Mouse (Mus musculus) midbrain, embryonic 10.5 days (tissue): ENCODE results near the gene Hnrnpul2. TPM values are rescaled to one million over a fixed set of nuclear protein-coding genes. Genes with fewer than 3 reads are reported as not detected.

ENCODE experiments used
- DNase-seq: peaks from one replicate; pipeline ENCODE4 v3.0.0-alpha.2; 2017; ENCODE audit warnings: low spot score
- H3K27ac ChIP-seq: fragments of 300-500 bp; sonication (generic); replicated peaks from 2 replicates; pipeline ENCODE4 v1.5.1; 2016; ENCODE audit warnings: mild to moderate bottlenecking
- H3K27me3 ChIP-seq: fragments of 300-500 bp; sonication (generic); 2 replicates; pipeline ENCODE4 v1.6.1; 2016; ENCODE audit warnings: low read depth, mild to moderate bottlenecking; ENCODE audit not compliant: poor library complexity, severe bottlenecking
- H3K36me3 ChIP-seq: fragments of 300-500 bp; sonication (generic); 2 replicates; pipeline ENCODE4 v1.6.1; 2016; ENCODE audit warnings: mild to moderate bottlenecking, moderate library complexity
- H3K4me1 ChIP-seq: fragments of 300-500 bp; sonication (generic); 2 replicates; pipeline ENCODE4 v1.6.1; 2016
- H3K4me3 ChIP-seq: fragments of 300-500 bp; sonication (generic); 2 replicates; pipeline ENCODE4 v1.5.1; 2016; ENCODE audit warnings: mild to moderate bottlenecking, moderate library complexity
- H3K9me3 ChIP-seq: fragments of 300-500 bp; sonication (generic); replicated peaks from 2 replicates; pipeline ENCODE4 v1.6.1; 2016; ENCODE audit warnings: mild to moderate bottlenecking
- WGBS: fragments of 180-500 bp; shearing (Covaris S2); methylation state at CpG from one replicate; pipeline ENCODE4 v1.1.7; 2016; 5-methylcytosine and 5-hydroxymethylcytosine counted together
- polyA plus RNA-seq: library from polyadenylated mRNA; unstranded; fragments of >200 nt; fragmentation: Nextera tagmentation; extraction: Ambion mirVana; gene quantifications from 2 replicates; pipeline ENCODE4 v1.2.1, GENCODE M21; 2016

Gene Hnrnpul2
- polyA plus RNA-seq, 1 experiment from 2014 or later, result 4.4 TPM

DNA sequence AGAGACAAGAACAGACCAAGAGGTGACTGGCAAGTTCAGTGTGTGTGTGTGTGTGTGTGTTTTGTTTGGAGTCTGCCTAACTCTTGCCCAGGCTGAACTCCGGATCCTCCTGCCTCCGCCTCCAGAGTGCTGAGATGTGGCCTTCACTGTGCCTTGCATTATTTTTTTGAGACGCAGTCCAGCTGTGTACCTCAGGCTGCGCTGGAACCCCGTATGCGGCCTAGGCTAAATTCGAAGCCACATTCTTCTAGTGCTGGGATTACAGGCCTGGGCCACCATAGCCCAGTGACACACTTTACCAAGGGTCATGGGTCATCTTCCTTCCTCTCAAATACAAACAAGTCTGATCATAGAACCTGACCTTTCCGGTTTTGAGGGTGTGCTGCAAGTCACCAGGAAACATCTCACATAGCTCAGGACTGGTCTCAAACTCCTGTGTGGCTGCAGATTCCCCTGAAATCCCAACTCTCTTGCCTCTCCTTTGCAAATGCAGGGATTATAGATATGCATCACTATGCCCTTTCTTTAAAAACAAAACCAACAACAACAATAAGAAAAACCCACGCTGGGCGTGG is 52.5 kb downstream of the Hnrnpul2 start:
- no peaks in the 10 kb centered on the region for H3K9me3 ChIP-seq
- no peak for DNase-seq
- peaks cover 44% of the 10 kb centered on the region for H3K36me3 ChIP-seq
- H3K4me1 ChIP-seq, result peaks cover 13% of the 10 kb centered on the region
- WGBS, result 78% methylated on average over 10 of the region's 10 CpGs
- peak overlapping the region; percentile 91 for H3K4me3 ChIP-seq
- no peaks in the 10 kb centered on the region for H3K27me3 ChIP-seq
- peak overlapping the region; percentile 92 for H3K27ac ChIP-seq

DNA sequence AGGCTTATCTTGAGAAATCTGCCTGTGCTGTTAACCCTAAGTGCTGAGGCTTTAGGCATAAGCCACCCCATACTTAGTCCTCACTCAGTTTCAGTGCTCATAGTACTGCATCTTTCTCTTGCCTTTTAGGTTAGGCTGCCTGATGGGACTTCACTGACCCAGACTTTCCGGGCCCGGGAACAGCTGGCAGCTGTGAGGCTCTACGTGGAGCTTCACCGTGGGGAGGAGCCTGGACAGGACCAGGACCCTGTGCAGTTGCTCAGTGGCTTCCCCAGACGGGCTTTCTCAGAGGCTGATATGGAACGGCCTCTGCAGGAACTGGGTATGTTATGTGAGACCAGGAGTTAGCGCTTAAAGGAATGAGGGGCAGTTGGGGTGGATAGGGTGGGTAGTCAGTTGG is 55.2 kb downstream of the Hnrnpul2 start:
- Histone ChIP-seq H3K4me3 (no peak overlapping the region), H3K9me3 (no peaks in the 10 kb centered on the region), H3K4me1 (peaks cover 21% of the 10 kb centered on the region), H3K27ac (no peak overlapping the region), H3K27me3 (no peaks in the 10 kb centered on the region), H3K36me3 (peaks cover 65% of the 10 kb centered on the region)
- DNase-seq, result no peak
- WGBS, result 94% methylated on average over 7 of the region's 7 CpGs

GRCm38 (mm10) chr19:8880311-8881033 is 60.7 kb downstream of the Hnrnpul2 start, which contains the start of gene Uqcc3:
Gene Uqcc3, minus strand, starts transcription at chr19:8880923.
- DNase-seq, result peak; percentile 83
- Histone ChIP-seq H3K4me1 (peaks cover 15% of the 10 kb centered on the region), H3K27ac (peak within 1 kb of the TSS; percentile 89), H3K36me3 (peaks cover 39% of the 10 kb centered on the region), H3K27me3 (no peaks in the 10 kb centered on the region), H3K9me3 (no peaks in the 10 kb centered on the region), H3K4me3 (peak within 1 kb of the TSS; percentile 78)
- WGBS, result under 1% methylated on average over 42 of the region's 42 CpGs

- Histone ChIP-seq H3K27ac (peak overlapping the region; percentile 89), H3K9me3 (no peaks in the 10 kb centered on the region), H3K27me3 (no peaks in the 10 kb centered on the region), H3K36me3 (peaks cover 33% of the 10 kb centered on the region), H3K4me3 (peak overlapping the region; percentile 78), H3K4me1 (peaks cover 15% of the 10 kb centered on the region)
- no peak for DNase-seq
- WGBS, result 22% methylated on average over 3 of the region's 3 CpGs
Measured at GRCm38 (mm10) chr19:8881034-8881392, 61.2 kb downstream of the Hnrnpul2 start.

DNA sequence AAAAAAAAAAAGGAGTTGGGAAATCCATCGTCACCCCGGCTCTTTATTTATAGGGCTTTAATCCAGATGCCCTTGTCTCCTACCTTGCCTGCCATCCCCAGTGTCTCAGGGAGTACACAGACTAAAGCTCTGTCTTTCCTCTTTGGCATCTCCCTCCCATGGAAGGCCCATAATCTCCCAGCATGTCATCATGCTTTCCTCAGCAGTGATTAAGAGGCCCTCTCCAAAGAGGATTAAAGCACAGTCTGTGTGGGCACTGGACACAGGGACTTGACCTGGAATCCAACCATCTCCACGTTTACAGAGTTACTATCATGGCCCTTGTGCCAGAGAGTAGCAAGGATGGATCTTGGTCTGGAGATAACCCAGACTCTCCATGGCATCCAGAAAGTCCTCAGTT is 63.8 kb downstream of the Hnrnpul2 start, which contains the start of the genes Lbhd1 and Gm49403:
Gene Lbhd1, plus strand, starts transcription at position 117 of the 400 bp plus-strand sequence.
Gene Gm49403, plus strand, starts transcription at position 315 of the 400 bp plus-strand sequence.
- WGBS, result 72% methylated on average over 3 of the region's 3 CpGs

More for the DNA sequence above, 63.8 kb downstream of the Hnrnpul2 start, which contains the start of the genes Lbhd1 and Gm49403:
- Histone ChIP-seq H3K9me3 (no peaks in the 10 kb centered on the region), H3K36me3 (0 out of 2 replicates have a peak, but pooled peaks cover 8% of the 10 kb centered on the region), H3K4me3 (no peak within 1 kb of the TSS), H3K27me3 (no peaks in the 10 kb centered on the region), H3K27ac (no peak within 1 kb of the TSS), H3K4me1 (peaks cover 30% of the 10 kb centered on the region)
- DNase-seq, result no peak

Other genes with a start within 250 kb of the Hnrnpul2 start
- 0.07 and 0.12 TPM in 2 replicates for gene Slc22a8, start 228.8 kb upstream of the Hnrnpul2 start, polyA plus RNA-seq
- gene Slc22a6, start 202.0 kb upstream of the Hnrnpul2 start, polyA plus RNA-seq, result 0.06 and 0.47 TPM in 2 replicates
- not detected in 2 replicates for gene Chrm1, start 156.2 kb upstream of the Hnrnpul2 start, polyA plus RNA-seq
- gene Slc3a2, start 96.6 kb upstream of the Hnrnpul2 start, polyA plus RNA-seq, result 139 and 144 TPM in 2 replicates
- 105 and 121 TPM in 2 replicates for gene Wdr74, start 84.2 kb upstream of the Hnrnpul2 start, polyA plus RNA-seq
- 3.2 and 3.3 TPM in 2 replicates for gene 1700092M07Rik, start 79.3 kb upstream of the Hnrnpul2 start, polyA plus RNA-seq
- gene Stx5a, start 78.6 kb upstream of the Hnrnpul2 start, polyA plus RNA-seq, result 94.9 and 103 TPM in 2 replicates
- 253 and 282 TPM in 2 replicates for gene Nxf1, start 62.9 kb upstream of the Hnrnpul2 start, polyA plus RNA-seq
- 189 and 205 TPM in 2 replicates for gene Tmem223, start 49.0 kb upstream of the Hnrnpul2 start, polyA plus RNA-seq
- gene Tmem179b, start 45.5 kb upstream of the Hnrnpul2 start, polyA plus RNA-seq, result 50.0 and 55.2 TPM in 2 replicates
- gene Taf6l, start 33.6 kb upstream of the Hnrnpul2 start, polyA plus RNA-seq, result 47.5 and 47.6 TPM in 2 replicates
- 169 and 176 TPM in 2 replicates for gene Polr2g, start 21.4 kb upstream of the Hnrnpul2 start, polyA plus RNA-seq
- gene Zbtb3, start 17.5 kb upstream of the Hnrnpul2 start, polyA plus RNA-seq, result 7.5 and 7.8 TPM in 2 replicates
- gene Ttc9c, start 677 bp upstream of the Hnrnpul2 start, polyA plus RNA-seq, result 69.0 and 74.5 TPM in 2 replicates
- gene AC129217.1, start 9.8 kb downstream of the Hnrnpul2 start, polyA plus RNA-seq, result not detected in 2 replicates
- gene Bscl2, start 17.5 kb downstream of the Hnrnpul2 start, polyA plus RNA-seq, result 55.2 and 63.4 TPM in 2 replicates
- 60.0 and 104 TPM in 2 replicates for gene Gng3, start 19.2 kb downstream of the Hnrnpul2 start, polyA plus RNA-seq
- 0.57 TPM in 2 replicates for gene Lrrn4cl, start 30.8 kb downstream of the Hnrnpul2 start, polyA plus RNA-seq
- gene Ubxn1, start 51.5 kb downstream of the Hnrnpul2 start, polyA plus RNA-seq, result 203 and 205 TPM in 2 replicates
- gene Uqcc3, start 60.9 kb downstream of the Hnrnpul2 start, polyA plus RNA-seq, result 58.2 and 61.1 TPM in 2 replicates
- gene Lbhd1, start 63.7 kb downstream of the Hnrnpul2 start, polyA plus RNA-seq, result 110 and 133 TPM in 2 replicates
- gene Gm49403, start 63.9 kb downstream of the Hnrnpul2 start, polyA plus RNA-seq, result not detected in 2 replicates
- gene 1810009A15Rik, start 68.8 kb downstream of the Hnrnpul2 start, polyA plus RNA-seq, result 134 and 159 TPM in 2 replicates
- gene Gm49416, start 68.9 kb downstream of the Hnrnpul2 start, polyA plus RNA-seq, result 0.17 TPM in 1 of 2 replicates, not detected in the other
- gene Ints5, start 73.0 kb downstream of the Hnrnpul2 start, polyA plus RNA-seq, result 54.8 and 56.7 TPM in 2 replicates
- 118 and 120 TPM in 2 replicates for gene Ganab, start 78.1 kb downstream of the Hnrnpul2 start, polyA plus RNA-seq
- 58.7 and 64.0 TPM in 2 replicates for gene B3gat3, start 100.4 kb downstream of the Hnrnpul2 start, polyA plus RNA-seq
- gene Rom1, start 109.3 kb downstream of the Hnrnpul2 start, polyA plus RNA-seq, result 3.5 and 4.2 TPM in 2 replicates
- gene Eml3, start 109.5 kb downstream of the Hnrnpul2 start, polyA plus RNA-seq, result 22.9 and 23.5 TPM in 2 replicates
- gene Mta2, start 121.9 kb downstream of the Hnrnpul2 start, polyA plus RNA-seq, result 178 and 191 TPM in 2 replicates
- gene Tut1, start 133.8 kb downstream of the Hnrnpul2 start, polyA plus RNA-seq, result 36.5 and 40.2 TPM in 2 replicates
- gene Eef1g, start 147.0 kb downstream of the Hnrnpul2 start, polyA plus RNA-seq, result 438 and 514 TPM in 2 replicates
- 6.6 and 8.8 TPM in 2 replicates for gene Ahnak, start 169.3 kb downstream of the Hnrnpul2 start, polyA plus RNA-seq